Mouse (Mus musculus) midbrain, embryonic 11.5 days (tissue): ENCODE measurements around the gene Vps26c. TPM values are rescaled to one million over a fixed set of nuclear protein-coding genes. Genes with fewer than 3 reads are reported as not detected.

ENCODE experiments used
- ATAC-seq: fragments of 200-750 bp; cut with Nextera tagmentation; 2 replicates; pipeline ENCODE4 v1.8.0; 2017; ENCODE audit warnings: moderate TSS enrichment, moderate library complexity; ENCODE audit not compliant: low FRiP score
- DNase-seq: peaks from one replicate; pipeline ENCODE4 v3.0.0; 2015; ENCODE audit warnings: low spot score; ENCODE audit errors: missing footprints
- H3K27ac ChIP-seq: fragments of 300-500 bp; sonication (generic); 2 replicates; pipeline ENCODE4 v1.5.1; 2014; ENCODE audit warnings: low read depth, low read length
- H3K27me3 ChIP-seq: fragments of 300-500 bp; sonication (generic); 2 replicates; pipeline ENCODE4 v1.6.1; 2014; ENCODE audit warnings: mild to moderate bottlenecking, low read length, moderate library complexity, mixed read lengths; ENCODE audit not compliant: control insufficient read depth, insufficient read depth
- H3K36me3 ChIP-seq: fragments of 300-500 bp; sonication (generic); 2 replicates; pipeline ENCODE4 v1.6.1; 2014; ENCODE audit warnings: mild to moderate bottlenecking, low read length, moderate library complexity, mixed read lengths; ENCODE audit not compliant: control insufficient read depth, insufficient read depth
- H3K4me1 ChIP-seq: fragments of 300-500 bp; sonication (generic); 2 replicates; pipeline ENCODE4 v1.6.1; 2014; ENCODE audit warnings: low read length; ENCODE audit not compliant: control insufficient read depth, insufficient read depth
- H3K4me2 ChIP-seq: fragments of 300-500 bp; sonication (generic); 2 replicates; pipeline ENCODE4 v1.6.1; 2014; ENCODE audit warnings: mild to moderate bottlenecking, moderate library complexity
- H3K4me3 ChIP-seq: fragments of 300-500 bp; sonication (generic); 2 replicates; pipeline ENCODE4 v1.5.1; 2014; ENCODE audit warnings: low read depth, low read length
- H3K9ac ChIP-seq: fragments of 300-500 bp; sonication (generic); 2 replicates; pipeline ENCODE4 v1.6.1; 2014; ENCODE audit warnings: low read length
- H3K9me3 ChIP-seq: fragments of 300-500 bp; sonication (generic); 2 replicates; pipeline ENCODE4 v1.6.1; 2016; ENCODE audit warnings: low read length; ENCODE audit not compliant: control insufficient read depth
- WGBS: fragments of 180-500 bp; shearing (Covaris S2); extraction: QIAGEN DNeasy Blood & Tissue Kit; methylation state at CpG from one replicate; pipeline ENCODE4 v1.1.7; 2014; 5-methylcytosine and 5-hydroxymethylcytosine counted together
- polyA plus RNA-seq: library from polyadenylated mRNA; unstranded; fragments of >200 nt; fragmentation: Nextera tagmentation; extraction: Ambion mirVana; gene quantifications from 2 replicates; pipeline ENCODE4 v1.2.1, GENCODE M21; 2014

The Vps26c gene
- polyA plus RNA-seq, 1 experiment from 2014 or later = 60.0 TPM

DNA sequence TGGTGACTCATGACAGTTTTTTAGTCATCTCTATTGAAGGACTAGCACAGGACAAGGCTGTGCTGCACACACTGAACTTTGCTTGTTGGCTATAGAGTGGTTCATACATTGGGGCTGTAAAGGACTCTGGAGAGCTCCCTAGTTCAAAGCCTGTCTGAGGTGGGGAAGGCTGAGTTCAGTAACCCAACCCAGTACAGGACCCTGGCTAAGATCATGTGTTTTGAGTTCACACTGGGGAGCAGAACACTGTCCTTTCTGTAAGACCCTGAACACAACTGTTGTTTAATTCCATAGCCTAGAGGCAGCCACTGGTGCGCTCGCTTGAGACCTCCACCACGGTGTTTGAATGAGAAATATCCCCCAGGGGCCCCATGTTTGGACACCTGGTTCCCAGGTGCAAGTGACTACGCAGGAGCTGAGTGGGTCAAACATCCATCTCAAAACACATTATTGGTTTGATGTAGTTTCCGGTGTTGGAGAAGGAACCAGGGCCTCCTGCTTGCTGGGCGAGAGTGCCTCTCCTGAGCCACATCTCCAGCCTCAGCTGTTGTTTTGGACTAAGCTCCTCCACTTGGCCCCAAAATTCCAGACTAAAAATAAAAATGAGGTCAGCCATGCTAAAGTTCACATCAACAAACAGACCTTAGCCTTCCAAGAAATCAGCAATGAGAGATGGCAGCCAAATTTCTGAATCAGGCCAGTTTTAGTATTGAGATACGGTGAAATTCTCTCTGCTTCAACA is 10.0 kb upstream of the Vps26c start:
- H3K27ac ChIP-seq = no peak overlapping the region
- H3K4me2 ChIP-seq = no peak overlapping the region
- H3K9ac ChIP-seq = no peak overlapping the region
- no peaks in the 10 kb centered on the region for H3K4me1 ChIP-seq
- H3K36me3 ChIP-seq = no peaks in the 10 kb centered on the region
- ATAC-seq = no peak
- no peak overlapping the region for H3K4me3 ChIP-seq
- 84% methylated on average over 7 of the region's 7 CpGs for WGBS
- no peak for DNase-seq
- H3K9me3 ChIP-seq = no peaks in the 10 kb centered on the region
- no peaks in the 10 kb centered on the region for H3K27me3 ChIP-seq

DNA sequence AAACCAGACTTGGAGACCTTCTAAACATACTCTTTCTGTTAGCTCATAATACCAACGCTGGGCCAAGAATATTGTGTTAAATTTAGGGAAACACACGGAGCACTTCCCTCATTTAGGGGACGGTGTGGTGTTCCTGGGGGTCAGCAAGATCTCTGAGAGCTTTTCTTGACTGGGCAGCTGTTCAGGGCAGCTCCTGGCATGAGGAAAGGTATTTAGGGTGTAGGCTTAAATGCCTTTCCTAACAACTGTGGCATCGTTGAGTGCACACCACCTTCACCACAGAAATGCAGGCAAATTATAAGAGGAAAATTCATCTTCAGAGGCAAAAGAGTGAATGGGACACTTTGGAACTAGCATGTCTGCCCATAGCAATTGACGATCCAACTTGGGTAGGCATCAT is 9.1 kb upstream of the Vps26c start:
- 86% methylated on average over 5 of the region's 5 CpGs for WGBS
- no peak overlapping the region for H3K4me2 ChIP-seq
- H3K27ac ChIP-seq = no peak overlapping the region
- no peaks in the 10 kb centered on the region for H3K27me3 ChIP-seq
- no peak overlapping the region for H3K9ac ChIP-seq
- no peaks in the 10 kb centered on the region for H3K4me1 ChIP-seq
- no peaks in the 10 kb centered on the region for H3K36me3 ChIP-seq
- no peaks in the 10 kb centered on the region for H3K9me3 ChIP-seq
- ATAC-seq (no peak), DNase-seq (no peak)
- H3K4me3 ChIP-seq = no peak overlapping the region

DNA sequence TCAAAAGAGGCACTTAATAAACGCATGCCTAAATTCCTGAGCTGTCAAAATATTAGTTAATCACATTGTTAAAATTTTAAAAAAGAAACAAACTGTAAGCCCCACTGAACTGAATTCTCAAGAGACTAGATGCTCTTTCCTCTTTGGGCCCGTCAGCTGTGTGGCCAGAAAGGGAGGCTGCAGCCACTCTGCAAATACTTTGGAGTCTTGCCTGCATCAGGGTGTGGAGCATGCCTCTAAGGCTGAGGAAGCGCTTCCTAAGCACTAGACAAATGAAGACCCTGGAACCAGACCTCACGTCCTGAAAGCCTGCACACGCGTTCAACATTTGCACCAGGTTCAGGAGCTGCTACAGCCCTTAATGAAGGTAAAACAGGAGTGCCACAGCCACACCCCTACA is 7.0 kb upstream of the Vps26c start:
- H3K4me2 ChIP-seq = no peak overlapping the region
- no peak overlapping the region for H3K4me3 ChIP-seq
- H3K36me3 ChIP-seq = no peaks in the 10 kb centered on the region
- DNase-seq (no peak), ATAC-seq (no peak)
- no peaks in the 10 kb centered on the region for H3K4me1 ChIP-seq
- H3K9ac ChIP-seq = no peak overlapping the region
- no peaks in the 10 kb centered on the region for H3K27me3 ChIP-seq
- 72% methylated on average over 6 of the region's 6 CpGs for WGBS
- H3K27ac ChIP-seq = no peak overlapping the region
- no peaks in the 10 kb centered on the region for H3K9me3 ChIP-seq

DNA sequence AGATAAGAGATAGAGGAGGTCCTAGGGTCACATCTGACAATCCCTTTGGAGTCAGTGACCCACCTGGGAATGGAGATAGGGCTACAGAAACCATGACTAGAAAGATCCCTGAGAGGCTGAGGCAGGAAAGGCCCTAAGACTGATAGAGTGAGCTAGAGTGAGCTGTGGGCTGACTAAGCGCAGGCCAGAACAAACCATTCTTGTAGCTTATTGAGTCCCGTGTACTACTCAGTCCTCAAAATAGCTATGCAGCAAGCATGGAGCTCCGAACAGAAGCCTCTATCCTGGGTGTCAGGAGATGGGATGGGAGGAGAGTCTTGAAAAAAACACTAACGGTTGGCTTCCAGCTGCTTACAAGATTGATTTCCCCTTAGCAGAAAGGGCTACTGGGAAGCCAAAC is 4.6 kb upstream of the Vps26c start:
- 88% methylated on average over 4 of the region's 4 CpGs for WGBS
- Histone ChIP-seq H3K9ac (no peak overlapping the region), H3K36me3 (no peaks in the 10 kb centered on the region), H3K27ac (no peak overlapping the region), H3K27me3 (no peaks in the 10 kb centered on the region), H3K4me2 (no peak overlapping the region), H3K9me3 (no peaks in the 10 kb centered on the region), H3K4me1 (peaks cover 6% of the 10 kb centered on the region; the same call in 1 of the 2 replicates), H3K4me3 (no peak overlapping the region)
- no peak for DNase-seq
- no peak for ATAC-seq

DNA sequence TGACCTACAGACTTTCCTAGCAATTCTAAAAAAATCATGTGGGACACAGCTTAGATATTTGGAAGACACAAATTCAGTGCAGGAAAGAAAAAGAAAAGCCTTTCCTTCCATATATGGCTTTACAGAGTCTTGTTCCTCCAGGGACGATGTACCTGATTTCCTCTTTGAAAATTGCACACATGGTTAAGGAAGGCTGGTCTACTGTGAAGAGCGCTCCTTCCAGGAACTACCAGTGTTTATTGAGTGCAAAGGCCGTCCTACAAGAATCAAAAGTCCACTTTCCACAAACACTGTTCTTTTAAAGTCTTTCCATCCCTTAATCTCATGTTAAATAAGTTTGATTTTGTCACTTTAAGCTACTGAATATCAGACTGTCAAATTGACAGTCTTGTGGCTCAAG is 916 bp upstream of the Vps26c start:
- no peaks in the 10 kb centered on the region for H3K36me3 ChIP-seq
- ATAC-seq (no peak), DNase-seq (no peak)
- no peak overlapping the region for H3K27ac ChIP-seq
- H3K9me3 ChIP-seq = no peaks in the 10 kb centered on the region
- WGBS = 77% methylated on average over 3 of the region's 3 CpGs
- peak overlapping the region; percentile 41 for H3K4me2 ChIP-seq
- peaks cover 13% of the 10 kb centered on the region for H3K4me1 ChIP-seq
- peak overlapping the region; percentile 60 for H3K9ac ChIP-seq
- peak overlapping the region; percentile 78 for H3K4me3 ChIP-seq
- no peaks in the 10 kb centered on the region for H3K27me3 ChIP-seq

DNA sequence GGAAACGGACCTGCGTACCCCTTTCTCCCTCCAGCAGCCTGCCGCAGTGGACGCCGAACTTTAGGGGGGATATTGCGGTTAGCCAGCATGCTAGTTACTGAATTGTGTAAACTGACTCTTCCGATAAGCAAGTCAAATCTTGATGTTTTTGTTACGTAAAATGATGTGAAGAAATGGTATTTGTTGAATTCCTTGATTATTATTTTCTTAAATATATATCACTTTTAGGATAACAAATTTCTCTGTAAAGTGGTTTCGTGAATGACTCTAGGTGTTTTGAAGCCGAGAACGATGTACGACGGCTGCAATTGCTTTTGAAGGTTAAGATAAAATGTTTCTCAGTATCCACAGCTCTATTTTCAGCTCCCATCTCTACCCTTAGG is 513 bp upstream of the Vps26c start:
- no peak for ATAC-seq
- peak; percentile 89 for DNase-seq
- H3K9me3 ChIP-seq = no peaks in the 10 kb centered on the region
- no peaks in the 10 kb centered on the region for H3K27me3 ChIP-seq
- 12% methylated on average over 13 of the region's 13 CpGs for WGBS
- H3K4me3 ChIP-seq = peak overlapping the region; percentile 78
- no peaks in the 10 kb centered on the region for H3K36me3 ChIP-seq
- H3K27ac ChIP-seq = peak overlapping the region; percentile 93
- H3K4me2 ChIP-seq = peak overlapping the region; percentile 41
- H3K9ac ChIP-seq = peak overlapping the region; percentile 60
- peaks cover 13% of the 10 kb centered on the region for H3K4me1 ChIP-seq

DNA sequence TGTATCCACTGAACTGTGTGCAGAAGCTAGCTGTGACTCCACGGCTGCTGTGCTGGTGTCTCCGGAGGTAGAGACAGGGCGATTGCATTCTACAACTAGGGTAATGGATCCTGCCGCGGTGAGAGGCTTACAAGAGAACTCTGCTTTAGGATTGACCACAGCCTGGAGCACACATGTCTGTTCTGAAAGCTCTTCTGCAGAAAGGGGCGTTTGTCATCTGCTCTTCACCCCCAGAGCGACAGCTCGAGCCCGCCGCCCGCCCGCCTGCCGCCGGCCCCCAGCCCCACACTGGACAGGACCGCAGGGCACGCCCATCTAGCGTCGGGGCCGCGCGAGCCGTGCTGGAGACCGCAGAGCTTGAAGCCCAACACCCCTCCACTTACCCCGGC is 681 bp downstream of the Vps26c start:
- Histone ChIP-seq H3K36me3 (no peaks in the 10 kb centered on the region), H3K4me3 (peak overlapping the region; percentile 78), H3K9ac (peak overlapping the region; percentile 60), H3K4me2 (peak overlapping the region; percentile 85), H3K27ac (peak overlapping the region; percentile 93), H3K27me3 (no peaks in the 10 kb centered on the region), H3K9me3 (no peaks in the 10 kb centered on the region), H3K4me1 (peaks cover 13% of the 10 kb centered on the region)
- ATAC-seq = peak; percentile 75
- WGBS = 1% methylated on average over 24 of the region's 24 CpGs
- no peak for DNase-seq

DNA sequence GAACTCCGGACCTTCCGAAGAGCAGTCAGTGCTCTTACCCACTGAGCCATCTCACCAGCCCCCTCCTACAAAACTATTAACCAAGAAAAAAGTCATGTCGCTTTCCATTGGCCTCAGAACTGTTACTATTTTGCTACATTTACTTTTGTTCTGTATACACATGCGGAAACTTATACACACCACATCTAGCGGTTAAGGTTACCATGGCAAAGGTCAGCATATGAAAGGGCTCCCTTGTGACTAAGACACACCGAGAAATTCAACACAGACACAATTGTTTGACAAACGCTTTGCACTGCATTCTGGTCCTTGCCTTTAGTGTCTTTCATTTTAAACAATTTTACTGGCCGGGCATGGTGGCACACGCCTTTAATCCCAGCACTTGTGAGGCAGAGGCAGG is 1.9 kb downstream of the Vps26c start:
- H3K9ac ChIP-seq = no peak overlapping the region
- no peaks in the 10 kb centered on the region for H3K9me3 ChIP-seq
- peaks cover 13% of the 10 kb centered on the region for H3K4me1 ChIP-seq
- H3K36me3 ChIP-seq = no peaks in the 10 kb centered on the region
- WGBS = 88% methylated on average over 9 of the region's 9 CpGs
- no peak overlapping the region for H3K4me3 ChIP-seq
- no peaks in the 10 kb centered on the region for H3K27me3 ChIP-seq
- ATAC-seq (no peak), DNase-seq (no peak)
- H3K27ac ChIP-seq = no peak overlapping the region
- H3K4me2 ChIP-seq = no peak overlapping the region; the same call in 1 of the 2 replicates

DNA sequence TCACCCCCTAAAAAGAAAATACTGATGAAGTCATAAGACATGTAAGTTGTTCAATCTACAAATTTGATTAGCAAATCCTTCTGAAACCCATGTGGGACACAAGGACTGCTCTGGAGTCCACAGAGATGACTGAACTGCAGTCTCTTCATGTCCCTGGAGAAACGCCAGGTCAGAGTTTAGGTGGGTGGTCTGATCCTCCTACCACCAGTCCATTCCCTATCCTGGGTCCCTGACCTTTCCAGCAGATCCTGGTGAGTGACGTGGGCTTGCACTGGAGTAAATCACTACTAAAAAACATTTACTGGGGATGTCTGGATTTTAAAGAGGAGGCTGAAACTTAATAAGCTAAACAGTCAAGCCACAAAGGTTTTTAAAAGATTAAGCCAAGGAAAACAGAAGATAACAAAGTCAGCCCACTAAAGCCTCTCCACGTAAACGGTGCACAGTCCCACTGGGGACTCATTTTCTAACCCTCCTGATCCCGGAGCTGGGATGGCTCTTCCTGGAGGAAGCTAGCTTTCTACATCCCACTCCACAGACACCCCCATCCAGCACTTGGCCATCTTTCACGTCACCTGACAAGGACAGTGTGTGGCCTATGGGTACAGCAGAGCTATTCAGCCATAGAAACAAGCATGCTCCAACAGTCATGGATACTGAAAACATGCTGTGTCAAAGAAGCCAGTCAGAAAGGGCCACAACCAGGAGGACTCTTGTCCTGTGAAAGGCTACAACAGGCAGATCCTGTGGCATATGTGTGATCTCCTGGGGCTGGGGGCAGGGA is 2.8 kb downstream of the Vps26c start:
- no peaks in the 10 kb centered on the region for H3K36me3 ChIP-seq
- 69% methylated on average over 6 of the region's 6 CpGs for WGBS
- no peak overlapping the region for H3K4me3 ChIP-seq
- no peaks in the 10 kb centered on the region for H3K9me3 ChIP-seq
- DNase-seq (no peak), ATAC-seq (no peak)
- H3K4me1 ChIP-seq = peaks cover 13% of the 10 kb centered on the region
- no peak overlapping the region for H3K27ac ChIP-seq
- H3K4me2 ChIP-seq = no peak overlapping the region
- H3K9ac ChIP-seq = no peak overlapping the region
- no peaks in the 10 kb centered on the region for H3K27me3 ChIP-seq
